Mouse (Mus musculus): ENCODE data around the gene Kptn.

Gene Kptn

GRCm38 (mm10) chr7:16119569-16120261, at the start of gene Kptn:
Gene Kptn, plus strand, starts transcription at chr7:16119895.
- peak; percentile 33 for DNase-seq (ENCODE audit: extremely low read depth, low read depth, low spot score)

GRCm38 (mm10) chr7:16070846-16071245, 48.8 kb upstream of the Kptn start:
- no peak for DNase-seq (ENCODE audit: extremely low read depth, low read depth, low spot score)

- DNase-seq (ENCODE audit: extremely low read depth, low read depth, low spot score), result no peak
Observed at GRCm38 (mm10) chr7:16071906-16072305, 47.8 kb upstream of the Kptn start.

GRCm38 (mm10) chr7:16079947-16080346, 39.7 kb upstream of the Kptn start:
- no peak for DNase-seq (ENCODE audit: extremely low read depth, low read depth, low spot score)

GRCm38 (mm10) chr7:16080581-16080980, 39.1 kb upstream of the Kptn start:
- DNase-seq (ENCODE audit: extremely low read depth, low read depth, low spot score), result no peak

DNA sequence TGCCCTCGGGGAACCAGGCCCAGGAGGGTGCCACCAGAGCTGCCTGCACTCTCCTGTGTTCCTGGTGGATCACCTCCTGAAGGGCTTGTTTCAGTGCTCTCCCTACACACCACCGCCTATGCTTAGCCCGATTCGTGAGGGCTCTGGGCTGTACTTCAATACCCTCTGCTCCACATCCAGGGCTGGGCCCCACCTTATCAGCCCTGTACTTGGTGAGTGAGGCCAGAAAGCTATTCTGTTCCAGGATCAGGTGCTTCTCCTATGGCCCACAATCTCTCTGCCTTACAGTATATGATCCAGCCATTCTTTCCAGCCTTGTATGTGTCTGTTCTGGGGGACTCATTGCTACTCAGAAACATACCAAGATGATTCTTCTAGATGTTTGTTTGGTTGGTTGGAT, 36.3 kb upstream of the Kptn start:
- DNase-seq (ENCODE audit: extremely low read depth, low read depth, low spot score), result no peak

GRCm38 (mm10) chr7:16087587-16087986, 32.1 kb upstream of the Kptn start:
- DNase-seq (ENCODE audit: extremely low read depth, low read depth, low spot score), result no peak

GRCm38 (mm10) chr7:16094592-16094991, 25.1 kb upstream of the Kptn start:
- no peak for DNase-seq (ENCODE audit: extremely low read depth, low read depth, low spot score)

DNA sequence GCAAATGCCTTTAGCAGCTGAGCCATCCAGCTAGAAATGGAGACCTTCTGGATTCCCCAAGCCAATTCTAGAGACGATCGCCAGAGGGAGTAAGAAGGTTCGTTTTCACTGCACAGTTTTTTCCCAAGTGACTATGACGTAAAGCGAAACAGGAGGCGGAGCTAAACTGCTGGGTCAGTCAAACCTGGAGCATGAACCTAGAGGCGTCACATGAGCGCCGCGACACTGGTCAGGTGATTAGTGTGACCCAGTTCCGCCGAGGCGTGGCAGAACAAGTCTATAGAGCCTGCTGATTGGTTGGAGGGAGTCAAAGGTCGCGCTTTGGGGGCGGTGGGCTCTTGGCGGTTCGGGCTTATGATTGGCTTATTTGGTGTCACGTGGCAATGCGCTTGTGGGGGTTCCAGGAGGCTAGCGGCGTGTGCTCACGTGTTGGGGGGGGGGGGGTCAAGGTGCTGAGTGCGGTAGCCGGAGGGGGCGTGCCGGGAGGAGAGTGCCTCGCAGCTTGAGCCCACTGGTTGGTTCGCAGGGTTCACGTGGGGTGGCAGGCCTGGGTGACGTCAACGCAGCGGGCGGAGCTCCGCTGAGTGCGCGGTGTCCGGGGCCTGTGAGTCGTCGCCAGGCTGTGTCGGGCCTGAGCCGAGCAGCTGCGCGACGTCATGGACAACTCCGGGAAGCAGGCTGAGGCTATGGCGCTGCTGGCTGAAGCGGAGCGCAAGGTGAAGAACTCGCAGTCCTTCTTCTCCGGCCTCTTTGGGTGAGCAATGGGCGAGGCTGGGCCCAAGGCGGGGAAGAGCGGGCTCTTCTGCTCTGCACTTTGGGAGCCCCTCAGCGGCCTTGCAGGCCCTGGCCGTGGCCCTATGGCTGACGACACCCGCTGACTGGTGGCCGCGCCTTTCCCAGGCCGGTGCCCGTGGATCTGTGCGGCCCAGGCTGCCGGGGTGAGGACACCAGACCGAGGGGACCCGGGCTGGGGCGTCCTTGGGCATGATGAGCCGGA, 21.4 kb upstream of the Kptn start, which contains the start of gene Napa:
Gene Napa (plus strand): TSS at position 438 of the 997 bp plus-strand sequence.
- peak; percentile 95 for DNase-seq (ENCODE audit: extremely low read depth, low read depth, low spot score)

GRCm38 (mm10) chr7:16099901-16100300, 19.8 kb upstream of the Kptn start:
- DNase-seq (ENCODE audit: extremely low read depth, low read depth, low spot score), result no peak

- no peak for DNase-seq (ENCODE audit: extremely low read depth, low read depth, low spot score)
Observed at GRCm38 (mm10) chr7:16101081-16101480, 18.6 kb upstream of the Kptn start.

GRCm38 (mm10) chr7:16101726-16102475, 17.8 kb upstream of the Kptn start:
- no peak for DNase-seq (ENCODE audit: extremely low read depth, low read depth, low spot score)

- DNase-seq (ENCODE audit: extremely low read depth, low read depth, low spot score), result no peak
Observed at GRCm38 (mm10) chr7:16102686-16103226, 16.9 kb upstream of the Kptn start.

GRCm38 (mm10) chr7:16103760-16104159, 15.9 kb upstream of the Kptn start:
- DNase-seq (ENCODE audit: extremely low read depth, low read depth, low spot score), result no peak

DNA sequence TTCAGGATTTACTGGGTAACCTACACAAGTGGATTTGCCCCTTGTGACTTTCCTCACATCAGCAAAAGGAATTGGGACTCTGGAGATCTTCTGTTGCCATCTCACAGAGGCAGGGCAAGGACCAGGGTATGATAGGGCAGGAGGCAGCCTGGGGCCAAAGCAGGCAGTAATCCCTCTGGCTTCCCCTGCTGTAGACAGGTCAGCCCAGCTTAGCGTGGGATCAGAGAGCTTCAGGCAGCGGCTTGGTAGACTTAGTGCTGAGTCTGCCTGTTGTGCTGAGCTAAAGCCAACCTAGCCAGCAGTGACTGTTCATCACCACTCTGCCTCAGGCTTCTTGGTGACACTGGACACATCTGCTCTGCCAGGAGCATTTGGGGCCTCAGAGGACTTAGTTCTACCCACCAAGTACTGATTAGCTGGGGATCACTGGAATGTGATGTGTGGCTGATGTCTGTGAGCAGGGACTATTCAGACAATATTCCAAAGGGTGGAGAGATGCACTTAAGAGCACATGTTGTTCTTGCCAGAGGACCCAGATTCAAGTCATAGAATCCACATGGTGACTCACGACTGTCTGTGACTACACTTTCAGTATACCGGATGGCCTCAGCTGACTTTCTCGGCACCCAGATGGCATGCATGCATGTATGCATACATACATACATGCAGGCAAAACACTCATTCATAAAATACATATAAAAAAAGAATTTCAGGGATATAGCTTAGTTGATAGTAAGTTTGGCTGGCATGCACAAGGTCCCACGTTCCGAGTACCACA, 14.9 kb upstream of the Kptn start:
- DNase-seq (ENCODE audit: extremely low read depth, low read depth, low spot score), result no peak

GRCm38 (mm10) chr7:16108886-16109542, 10.7 kb upstream of the Kptn start:
- no peak for DNase-seq (ENCODE audit: extremely low read depth, low read depth, low spot score)

GRCm38 (mm10) chr7:16110158-16110557, 9.5 kb upstream of the Kptn start:
- no peak for DNase-seq (ENCODE audit: extremely low read depth, low read depth, low spot score)

DNA sequence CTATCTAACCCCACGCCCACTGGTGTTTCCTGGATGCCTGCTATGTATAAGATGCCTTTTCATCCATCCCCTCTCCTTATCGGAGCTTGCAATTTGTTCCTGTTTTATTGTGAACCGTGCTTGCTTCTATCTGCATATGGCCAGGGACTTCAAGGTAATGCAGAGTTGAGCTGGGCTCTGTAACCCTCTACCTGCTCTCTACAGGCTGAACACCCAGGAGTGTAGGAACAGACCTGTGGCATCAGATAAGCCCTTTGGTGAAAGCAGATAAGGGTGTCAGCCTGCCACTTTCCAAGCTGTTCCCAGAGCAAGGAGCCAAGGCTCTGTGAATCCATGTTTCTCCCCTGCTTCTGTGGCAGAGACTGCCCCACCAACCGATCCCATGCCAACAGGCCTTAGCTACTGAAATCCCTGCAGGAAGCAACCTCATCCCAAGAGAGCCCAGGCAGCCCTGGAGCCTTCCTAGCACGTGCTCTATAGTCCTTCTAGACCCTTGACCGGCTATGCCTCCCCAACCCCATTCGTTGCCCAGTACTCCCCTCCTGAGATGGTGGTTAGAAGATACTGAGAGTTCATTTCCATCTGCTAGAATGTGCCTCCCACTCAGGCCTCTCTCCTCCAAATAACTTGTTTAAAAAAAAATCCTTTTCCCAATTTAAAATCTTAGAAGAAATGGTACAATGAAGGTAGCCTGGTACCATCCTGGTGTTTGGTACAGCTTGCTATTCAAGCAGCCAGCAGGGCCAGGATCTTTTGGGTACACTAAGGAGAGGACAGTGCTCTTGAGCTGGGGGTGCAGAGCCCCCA, 8.2 kb upstream of the Kptn start:
- no peak for DNase-seq (ENCODE audit: extremely low read depth, low read depth, low spot score)

DNA sequence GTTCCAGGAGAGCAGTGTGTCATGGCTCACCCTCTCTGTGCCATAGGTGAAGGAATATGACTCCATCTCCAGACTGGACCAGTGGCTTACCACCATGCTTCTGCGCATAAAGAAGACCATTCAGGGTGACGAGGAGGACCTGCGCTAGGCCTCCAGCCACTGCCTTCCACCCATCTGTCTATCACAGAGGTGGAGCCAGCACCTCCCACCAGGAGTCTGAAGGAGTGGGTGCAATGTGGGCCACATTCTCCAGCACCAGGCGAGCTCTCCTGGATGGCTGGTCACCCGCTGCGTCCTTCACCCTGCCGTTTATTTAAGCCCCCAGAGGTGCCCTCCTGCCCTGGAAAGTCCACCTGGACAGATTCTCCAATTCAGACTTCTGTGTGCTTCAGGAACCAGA, 3.3 kb upstream of the Kptn start:
- no peak for DNase-seq (ENCODE audit: extremely low read depth, low read depth, low spot score)

Measured in fat pad, adult 2 months (tissue).